Mouse (Mus musculus) testis, adult 2 months (tissue): ENCODE data around the gene Ahnak2.

ENCODE experiments used
- CTCF ChIP-seq: fragments of 200-500 bp; IDR thresholded peaks from 2 replicates; pipeline ENCODE4 v1.5.1; 2012; ENCODE audit warnings: low read depth, mild to moderate bottlenecking, inconsistent platforms, low read length, moderate library complexity; ENCODE audit not compliant: control insufficient read depth, insufficient read depth, insufficient replicate concordance
- POLR2A ChIP-seq: fragments of 200-500 bp; IDR thresholded peaks from 2 replicates; pipeline ENCODE4 v1.6.1; 2012; ENCODE audit warnings: low read depth, mild to moderate bottlenecking, inconsistent platforms, low read length, moderate library complexity; ENCODE audit not compliant: control insufficient read depth

GRCm38 (mm10) chr12:112796551-112797510 lies 5.6 kb downstream of the Ahnak2 start:
- no peak for TF ChIP-seq CTCF
- TF ChIP-seq POLR2A, result no peak
